Mouse (Mus musculus) gastrocnemius, postnatal 36 days (tissue): ENCODE measurements around the gene Gm26558. TPM values are rescaled to one million over a fixed set of nuclear protein-coding genes. Genes with fewer than 3 reads are reported as not detected.

ENCODE experiments used
- DNase-seq, 2 experiments: peaks; one replicate each; pipeline ENCODE4 v3.0.0; 2022
- intact Hi-C: fragments of 180-260 bp; cut with DNase I; formaldehyde crosslinking; loops from one replicate; pipeline ENCODE4 v1.15.1; 2025
- long read RNA-seq, 2 experiments: library from polyadenylated mRNA; stranded (forward); transcript quantifications; one replicate each; pipeline ENCODE4 v2.0.0; 2021
- total RNA-seq, 2 experiments: library from RNA; stranded (reverse); gene quantifications; 2 replicates each; pipeline ENCODE4 v1.2.3; 2021

Gene Gm26558
- total RNA-seq = under 1 TPM in 1 of 2 experiments, not detected in 1; 0.30 TPM
- long read RNA-seq, experiment 1 = 0 reads
- long read RNA-seq, experiment 2 = 0 reads

DNA sequence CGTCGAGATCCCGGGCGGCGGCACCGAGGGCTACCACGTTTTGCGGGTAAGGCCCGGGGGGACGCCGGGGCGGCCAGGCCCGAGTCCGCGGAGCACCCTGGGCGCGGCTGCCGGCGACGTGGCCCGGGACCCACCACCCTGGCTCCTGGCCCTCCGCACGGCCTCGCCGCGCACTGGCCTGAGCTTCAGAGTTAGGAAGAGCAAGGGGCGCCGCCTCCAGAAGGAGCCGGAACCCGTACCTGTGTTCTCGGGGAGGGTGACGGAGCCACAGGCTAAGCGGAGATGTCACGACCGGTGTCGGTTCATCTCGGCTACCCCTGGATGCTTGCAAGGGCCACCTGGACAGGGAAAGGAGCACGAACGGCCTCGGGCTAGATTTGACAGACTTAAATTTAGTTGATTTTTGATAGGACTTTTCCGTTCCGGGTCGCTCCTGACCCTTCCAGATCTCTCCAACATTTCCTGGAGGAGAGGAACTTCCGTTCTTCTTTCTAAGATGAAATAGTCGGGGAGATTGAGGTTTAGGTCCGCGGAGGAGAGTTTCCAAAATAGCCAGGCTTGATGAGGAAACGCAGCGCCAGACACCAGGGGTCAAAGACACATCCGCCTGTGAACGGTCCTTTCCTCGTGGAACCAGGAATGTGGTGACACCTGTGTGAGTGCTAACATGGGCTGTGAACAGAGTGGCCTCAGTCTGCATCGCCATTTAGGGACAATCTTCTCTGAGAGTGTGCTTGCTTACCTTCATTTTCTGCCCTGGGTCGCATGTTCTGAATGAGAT is at the start of gene Gm26558:
TSS of gene Gm26558 (minus strand) at position 394 of the 781 bp plus-strand sequence.
- DNase-seq = no peak

DNA sequence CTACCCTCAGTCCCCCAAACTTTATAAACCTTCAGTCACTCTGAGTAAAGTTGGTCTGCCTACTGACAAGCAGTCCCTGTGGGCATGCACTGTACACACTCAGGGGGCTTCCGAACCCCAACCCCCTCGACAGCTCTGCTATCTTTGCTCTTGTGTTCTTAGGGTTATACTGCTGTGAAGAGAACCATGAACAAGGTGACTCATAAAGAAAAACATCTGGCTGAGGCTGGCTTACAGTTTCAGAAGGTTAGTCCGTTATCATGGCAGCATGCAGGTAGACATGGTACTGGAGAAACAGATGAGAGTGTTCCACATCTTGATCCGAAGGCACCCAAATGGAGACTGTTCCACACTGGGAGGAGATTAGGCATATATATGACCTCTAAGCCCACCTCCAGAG is 49.0 kb upstream of the Gm26558 start:
- intact Hi-C loops = no loop called here
- DNase-seq = no peak

More for the DNA sequence above, at the start of gene Gm26558:
- intact Hi-C loops = no loop called here

DNA sequence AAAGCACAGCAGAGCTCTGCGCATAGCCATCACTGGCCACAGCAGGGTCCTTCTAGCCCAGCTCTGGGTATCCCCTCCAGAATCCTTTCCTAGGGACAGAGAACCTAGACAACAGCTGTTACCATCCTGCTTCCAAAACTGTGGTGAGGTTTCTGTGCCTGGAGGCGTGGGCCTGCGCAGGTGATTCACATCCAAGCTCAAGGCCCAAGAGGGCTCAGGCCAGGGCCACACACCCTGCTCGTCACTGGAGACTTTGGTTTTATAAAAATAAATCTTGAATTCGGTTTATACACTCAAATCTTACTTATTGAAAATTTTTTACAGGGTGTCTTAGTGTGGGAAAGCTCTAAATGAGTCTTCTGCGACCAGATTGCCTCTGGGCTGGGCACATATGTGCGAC is 48.3 kb upstream of the Gm26558 start:
- intact Hi-C loops = no loop called here
- no peak for DNase-seq

DNA sequence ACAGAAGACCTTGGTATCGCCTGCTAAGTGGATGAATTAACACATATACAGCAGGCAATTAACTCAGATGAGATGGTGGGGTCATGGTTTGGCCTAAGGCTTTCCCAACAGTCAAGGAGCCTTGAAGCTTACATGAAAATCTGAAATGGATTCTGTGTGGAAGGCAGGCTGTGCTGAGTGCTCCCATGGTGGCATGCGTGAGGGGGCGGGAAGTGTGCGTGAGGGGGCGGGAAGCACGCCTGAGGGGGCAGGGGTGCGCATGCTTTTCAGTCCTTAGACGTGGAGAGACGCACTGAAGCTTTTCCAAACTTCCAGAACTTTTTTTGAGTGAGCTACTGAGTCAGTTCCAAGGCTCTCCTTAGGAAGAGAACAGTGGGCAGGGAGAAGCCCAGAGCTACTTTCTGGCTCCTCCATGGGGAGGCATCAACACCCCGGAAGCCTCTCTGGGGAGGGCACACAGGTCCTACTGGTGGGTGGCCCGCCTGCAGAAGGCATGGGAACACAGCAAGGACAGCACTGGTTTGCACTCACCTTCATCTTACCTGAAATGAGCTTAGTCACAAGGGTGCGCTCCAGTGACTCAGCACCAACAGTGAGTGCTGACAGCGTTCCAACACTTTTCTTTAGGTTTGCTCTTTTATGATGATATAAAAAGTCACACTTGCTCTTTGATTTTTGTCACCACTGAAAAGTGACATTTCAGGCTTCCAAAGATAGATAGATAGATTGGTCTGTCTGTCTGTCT is 47.2 kb upstream of the Gm26558 start:
- intact Hi-C loops = loop anchor here (5.0 kb wide), 1 partner anchor 328 kb away; no protein-coding TSS in a partner anchor
- DNase-seq = no peak

DNA sequence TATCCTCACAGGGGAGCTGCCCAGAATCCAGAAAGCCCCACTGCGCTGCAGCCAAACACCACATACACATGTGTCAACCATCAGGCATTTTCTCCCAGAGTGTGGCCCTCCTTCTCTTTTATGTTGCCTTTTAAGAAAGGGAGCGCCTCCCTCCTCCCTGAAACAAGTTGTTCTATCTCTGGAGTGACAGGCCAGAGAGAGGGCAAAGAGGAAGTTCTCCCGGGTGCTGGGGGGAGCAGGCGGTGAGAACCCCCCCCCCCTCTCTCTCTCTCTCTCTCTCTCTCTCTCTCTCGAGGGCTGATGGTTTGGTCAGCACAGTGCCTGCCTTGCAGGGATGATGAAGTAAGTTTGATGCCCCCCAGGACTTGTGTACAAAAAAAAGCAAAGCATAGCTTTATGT is 40.5 kb upstream of the Gm26558 start:
- intact Hi-C loops = loop anchor here (5.0 kb wide), 1 partner anchor 125 kb away; the partner anchor contains the start of gene Tlk1
- DNase-seq = no peak

DNA sequence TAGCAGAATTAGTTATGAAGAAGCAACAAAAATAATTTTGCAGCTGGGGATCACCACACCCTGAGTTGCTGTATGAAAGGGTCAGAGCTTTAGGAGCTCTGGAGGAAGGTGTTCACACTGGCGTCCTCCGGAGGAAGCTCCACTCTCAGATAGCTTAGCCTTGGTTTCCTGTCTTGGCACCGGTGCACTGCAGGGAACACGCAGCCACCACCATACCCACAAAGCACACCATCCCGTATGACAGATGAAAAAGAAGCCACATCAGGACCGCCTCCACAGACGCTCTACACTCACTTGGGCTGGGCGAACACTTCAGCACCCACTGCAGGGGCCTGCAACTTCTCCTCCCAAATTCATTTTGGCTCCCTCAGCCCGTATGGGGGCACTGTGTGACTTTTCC is 39.7 kb upstream of the Gm26558 start:
- intact Hi-C loops = loop anchor here (5.0 kb wide), 1 partner anchor 126 kb away; the partner anchor contains the start of gene Tlk1

DNA sequence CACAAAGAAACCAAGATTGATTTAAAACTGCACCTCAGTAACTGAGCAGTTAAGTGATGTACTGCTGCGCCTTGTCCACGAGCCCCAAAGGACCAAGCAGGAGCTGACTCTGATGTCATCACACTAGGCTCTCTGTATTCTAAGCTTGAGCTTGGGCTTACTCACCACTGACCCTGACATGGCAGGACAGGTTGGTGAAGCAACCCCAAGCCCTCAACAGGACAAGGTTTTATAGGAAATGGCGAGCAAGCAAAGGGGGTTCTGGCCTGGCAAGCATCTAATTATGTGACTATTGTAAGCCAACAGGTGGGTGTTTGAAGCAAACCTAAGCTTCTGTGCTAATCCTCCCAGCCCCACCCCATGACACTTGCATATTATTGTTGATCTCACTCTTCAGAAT is 38.9 kb upstream of the Gm26558 start:
- no peak for DNase-seq
- intact Hi-C loops = loop anchor here (5.0 kb wide), 1 partner anchor 126 kb away; the partner anchor contains the start of gene Tlk1

More for the DNA sequence above, 39.7 kb upstream of the Gm26558 start:
- DNase-seq = no peak

DNA sequence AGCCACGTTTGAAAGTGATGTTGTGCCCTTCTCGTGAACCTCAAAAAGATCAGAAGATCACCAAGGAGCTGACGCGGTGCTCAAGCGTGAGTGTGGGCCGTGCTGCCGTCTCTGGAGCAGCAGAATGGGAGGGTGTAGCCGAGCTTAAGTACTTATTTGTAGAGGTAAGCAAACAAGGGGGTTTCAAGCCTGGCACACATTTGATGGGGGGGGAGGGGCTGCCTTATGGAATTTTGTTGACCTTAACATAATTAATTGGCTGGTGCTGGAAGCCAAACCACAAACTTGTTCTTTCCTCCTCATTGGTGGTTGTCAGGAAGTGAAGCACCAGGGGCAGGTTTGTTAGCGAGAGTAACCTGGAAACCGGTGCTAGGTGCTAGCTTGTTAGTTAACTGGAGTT is 33.8 kb upstream of the Gm26558 start:
- DNase-seq = no peak
- intact Hi-C loops = no loop called here

DNA sequence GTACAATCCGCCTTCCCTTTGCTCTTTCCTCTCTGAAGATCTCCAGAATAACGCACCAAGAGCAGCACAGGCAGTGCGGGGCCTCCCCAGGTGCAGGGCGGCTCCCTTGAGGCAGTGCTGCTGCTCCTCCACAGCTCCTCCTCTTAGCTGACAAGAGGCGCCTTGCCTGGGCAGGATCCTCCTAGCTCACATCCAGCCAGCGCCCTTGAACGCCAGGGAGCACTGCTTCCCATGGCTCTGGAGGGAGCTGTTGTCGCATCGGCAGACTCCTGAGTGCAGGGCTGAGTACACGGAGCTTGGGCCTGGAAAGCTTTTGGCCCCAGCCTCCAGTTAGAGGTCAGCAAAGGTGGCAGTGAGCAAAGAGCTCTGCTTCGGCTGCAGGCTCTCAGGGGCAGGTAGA is 28.3 kb upstream of the Gm26558 start:
- intact Hi-C loops = no loop called here
- DNase-seq = no peak

DNA sequence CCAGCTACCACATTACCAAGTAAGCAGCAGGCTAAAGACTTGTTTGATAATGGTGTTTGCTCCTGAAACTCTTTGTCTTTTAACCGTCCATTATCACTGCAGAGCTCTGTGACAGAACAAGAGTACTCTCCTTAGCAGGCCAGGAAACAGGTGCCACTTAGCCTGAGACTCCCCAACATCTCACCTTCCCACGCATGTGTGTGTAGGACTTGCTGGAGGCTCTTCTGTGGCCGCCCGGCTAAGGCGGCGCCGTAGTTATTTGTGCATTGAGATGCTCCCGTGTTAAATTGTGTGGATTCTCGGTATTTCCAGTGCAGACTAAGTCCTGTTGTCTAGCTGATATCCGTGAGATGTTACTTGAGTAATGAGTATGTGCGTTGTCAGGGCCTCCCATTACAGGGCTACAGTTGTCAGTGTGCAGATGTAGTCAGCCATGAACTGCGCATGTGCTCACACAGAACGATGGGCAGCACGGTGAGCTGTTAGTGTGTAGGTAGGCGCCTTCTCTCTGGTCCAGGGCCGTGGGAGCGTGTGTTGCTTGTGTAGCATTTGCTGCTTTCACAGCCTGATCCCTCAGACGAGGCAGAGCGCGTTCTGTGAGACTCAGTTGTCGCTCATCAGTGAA is 26.7 kb upstream of the Gm26558 start:
- intact Hi-C loops = no loop called here
- no peak for DNase-seq

DNA sequence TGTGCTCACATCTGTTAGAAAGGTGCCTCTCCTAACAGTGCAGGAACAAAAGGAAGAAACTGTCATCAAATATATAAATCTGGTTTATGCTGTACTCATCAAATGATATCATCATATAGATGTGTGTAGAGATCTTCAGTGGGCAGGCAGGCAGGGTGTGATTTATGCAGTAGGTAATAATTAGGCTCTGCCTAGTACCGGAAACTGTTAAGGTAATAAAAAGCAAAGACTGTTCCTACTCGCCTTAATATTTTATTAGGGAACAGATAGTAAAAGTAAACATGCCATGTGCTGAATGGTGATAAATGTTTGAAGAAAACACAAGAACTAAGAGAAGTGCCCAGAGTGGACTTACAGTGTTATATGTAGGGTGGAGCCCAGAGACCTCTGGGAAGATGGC is 20.4 kb upstream of the Gm26558 start:
- intact Hi-C loops = no loop called here

DNA sequence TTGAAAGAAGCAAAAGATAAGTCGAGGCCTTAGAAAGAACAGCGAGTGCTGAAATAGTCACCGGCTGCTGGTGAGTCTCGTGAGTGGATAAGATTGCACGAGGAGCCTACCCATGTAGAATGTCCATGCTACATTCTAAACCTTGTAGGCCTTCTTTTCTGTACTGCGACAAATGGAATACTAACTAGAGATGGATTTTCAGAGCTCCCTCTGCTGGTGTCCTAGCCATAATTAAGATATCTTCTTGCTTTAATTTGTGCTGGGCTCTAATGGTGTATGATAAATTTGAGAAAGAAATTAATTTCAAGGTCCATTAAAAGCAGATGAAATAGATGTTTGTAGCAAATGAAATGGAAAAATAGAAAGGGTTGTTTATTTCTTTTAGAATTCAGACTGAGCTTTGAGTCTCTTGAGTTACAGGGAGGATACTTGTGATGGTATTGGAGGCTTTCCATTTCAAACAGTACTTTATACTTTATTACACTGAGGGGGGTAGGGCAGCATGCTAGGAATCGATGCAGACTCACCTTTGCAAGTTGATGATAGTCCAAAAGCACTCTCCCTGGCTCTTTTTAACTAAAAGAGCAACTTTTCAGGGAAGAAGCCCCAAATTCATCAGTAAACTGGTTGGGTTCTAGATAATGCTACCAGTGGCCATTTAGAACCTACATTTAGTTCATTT is 11.7 kb upstream of the Gm26558 start:
- no peak for DNase-seq
- intact Hi-C loops = no loop called here

More for the DNA sequence above, 20.4 kb upstream of the Gm26558 start:
- no peak for DNase-seq

DNA sequence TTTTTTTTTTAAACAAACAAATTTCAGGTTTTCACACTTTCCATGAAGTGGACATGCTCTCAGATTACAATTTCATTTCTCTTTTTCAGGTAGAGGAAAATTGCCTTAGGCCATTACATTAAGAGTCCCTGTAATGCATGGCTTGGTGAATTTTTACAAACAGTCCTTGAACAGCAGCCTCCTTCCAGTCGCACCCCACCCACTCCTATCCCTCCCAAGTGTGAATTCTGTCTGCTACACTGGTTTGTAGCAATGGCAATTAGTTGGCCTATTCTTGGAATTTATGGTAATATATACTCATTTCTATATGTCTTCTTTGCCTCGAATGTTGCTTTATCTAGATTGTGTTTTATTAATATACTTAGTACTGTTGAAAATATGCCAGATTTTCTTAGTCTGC is 10.6 kb upstream of the Gm26558 start:
- intact Hi-C loops = no loop called here

DNA sequence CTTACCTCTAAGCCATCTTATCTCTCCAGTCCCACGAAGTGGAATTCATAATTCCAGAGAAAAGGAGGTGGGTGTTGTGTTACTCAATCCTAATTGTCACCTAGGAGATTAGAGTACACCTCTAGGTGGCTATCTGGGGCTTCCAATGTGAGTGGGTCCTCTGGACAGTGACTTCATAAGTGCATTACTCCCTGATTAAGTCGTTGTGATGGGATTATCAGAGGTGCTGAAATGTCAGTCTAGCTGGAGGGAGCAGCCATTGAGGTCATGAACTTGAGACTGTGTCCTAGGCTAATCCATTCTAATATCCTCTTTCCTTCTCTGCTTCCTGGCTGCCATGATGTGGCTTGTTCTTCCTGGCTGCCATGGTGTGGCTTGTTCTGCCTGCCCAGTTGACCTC is 8.0 kb upstream of the Gm26558 start:
- DNase-seq = no peak
- intact Hi-C loops = no loop called here

More for the DNA sequence above, 10.6 kb upstream of the Gm26558 start:
- no peak for DNase-seq

DNA sequence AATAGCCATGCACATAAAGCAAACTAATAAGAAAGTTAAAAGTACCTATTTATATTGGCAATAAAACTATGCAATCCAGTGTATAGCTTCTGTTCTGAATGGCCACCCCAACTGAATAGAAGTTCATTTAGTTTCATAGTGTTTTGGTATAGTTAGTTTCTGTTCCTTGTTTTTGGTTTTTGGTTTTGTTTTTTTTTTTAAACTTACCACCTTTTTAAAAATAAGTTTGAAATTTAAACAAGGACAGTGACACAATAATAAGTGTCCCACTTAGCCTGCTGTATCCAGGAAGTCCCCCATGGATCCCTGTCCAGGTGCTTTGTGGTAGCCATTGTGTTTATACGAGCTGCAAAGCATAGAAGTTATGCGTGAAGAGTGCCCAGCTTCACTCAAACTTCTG is 7.3 kb upstream of the Gm26558 start:
- DNase-seq = no peak
- intact Hi-C loops = no loop called here

DNA sequence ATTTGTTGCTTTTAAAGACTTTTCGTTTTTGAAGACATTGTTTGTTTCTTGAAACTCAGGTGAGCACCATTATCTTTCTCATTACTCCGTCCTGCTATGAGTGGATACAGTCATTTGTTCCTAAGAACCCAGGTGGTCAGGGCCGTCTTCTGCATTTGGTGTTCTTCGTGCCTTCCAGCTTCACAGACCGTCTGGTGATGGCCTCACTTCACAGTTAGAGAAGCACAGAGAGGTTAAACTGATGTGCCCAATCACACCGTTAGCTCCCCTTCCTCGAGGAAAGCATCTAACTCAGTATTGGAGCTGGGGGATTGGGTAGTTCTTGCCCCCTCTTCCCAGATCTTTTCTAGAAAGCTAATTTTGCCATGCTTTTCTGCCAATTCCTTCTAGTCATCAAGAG is 5.1 kb upstream of the Gm26558 start:
- no peak for DNase-seq
- intact Hi-C loops = no loop called here

DNA sequence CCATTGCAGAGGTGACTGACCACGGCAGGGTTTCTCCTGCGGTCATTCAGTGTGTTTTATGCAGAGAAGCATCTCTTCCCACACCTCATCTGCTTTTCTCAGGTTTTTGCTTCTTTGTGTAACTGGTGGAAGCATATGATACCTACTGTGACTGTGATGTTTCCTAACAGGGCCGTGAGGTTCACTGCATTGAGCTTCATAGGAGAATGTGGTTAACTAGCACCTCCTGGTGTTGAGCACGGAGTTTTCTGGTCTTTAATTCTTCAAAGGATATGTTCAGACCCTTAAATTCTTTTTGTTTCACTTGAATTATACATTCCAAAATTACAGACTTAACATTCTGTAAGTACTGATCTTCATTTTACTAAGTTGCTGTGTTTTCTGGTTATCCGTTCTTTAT is 1.9 kb upstream of the Gm26558 start:
- intact Hi-C loops = no loop called here
- DNase-seq = no peak

DNA sequence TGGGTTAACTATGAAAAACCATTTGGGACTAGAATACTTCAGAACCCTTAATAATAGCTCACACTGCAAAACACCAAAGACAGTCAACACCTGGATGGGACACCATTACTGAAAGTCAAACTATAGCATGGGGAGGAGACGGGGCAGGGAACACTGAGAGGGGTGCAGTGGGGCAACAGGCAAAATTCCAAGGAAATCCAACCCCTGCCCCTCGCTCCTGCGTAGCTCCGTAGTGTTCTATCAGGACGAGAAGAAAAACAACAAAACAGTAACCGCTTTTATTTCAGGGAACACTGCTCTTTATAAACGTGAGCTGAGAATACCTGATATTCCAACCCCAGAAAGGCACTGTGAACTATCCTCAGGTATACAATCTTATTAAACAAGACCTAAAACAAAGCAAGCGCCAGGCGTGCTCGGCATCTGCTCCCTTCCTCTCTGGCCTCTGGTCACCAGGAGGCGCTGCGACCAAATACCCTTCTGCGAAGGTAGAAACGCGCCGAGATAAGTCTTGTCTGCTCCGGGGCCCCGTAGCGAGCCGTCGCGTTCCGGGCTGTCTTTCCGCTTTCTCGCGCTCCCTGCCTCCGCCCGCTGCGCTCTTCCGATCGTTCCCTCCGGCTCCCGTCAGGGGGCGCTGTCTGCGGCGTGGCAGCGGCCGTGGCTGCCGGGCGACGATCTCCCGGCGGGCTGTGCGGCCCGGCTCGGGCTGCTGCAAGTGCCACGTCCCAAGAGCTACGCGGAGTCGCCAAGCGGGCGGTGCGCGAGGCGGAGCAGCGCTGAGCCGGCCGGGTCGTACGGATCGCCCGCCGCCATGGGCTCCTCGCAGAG is 807 bp downstream of the Gm26558 start, which contains the start of gene Gorasp2:
TSS of gene Gorasp2 (plus strand) at position 690 of the 828 bp plus-strand sequence.
- intact Hi-C loops = no loop called here
- DNase-seq = peak; percentile 90 to 94

DNA sequence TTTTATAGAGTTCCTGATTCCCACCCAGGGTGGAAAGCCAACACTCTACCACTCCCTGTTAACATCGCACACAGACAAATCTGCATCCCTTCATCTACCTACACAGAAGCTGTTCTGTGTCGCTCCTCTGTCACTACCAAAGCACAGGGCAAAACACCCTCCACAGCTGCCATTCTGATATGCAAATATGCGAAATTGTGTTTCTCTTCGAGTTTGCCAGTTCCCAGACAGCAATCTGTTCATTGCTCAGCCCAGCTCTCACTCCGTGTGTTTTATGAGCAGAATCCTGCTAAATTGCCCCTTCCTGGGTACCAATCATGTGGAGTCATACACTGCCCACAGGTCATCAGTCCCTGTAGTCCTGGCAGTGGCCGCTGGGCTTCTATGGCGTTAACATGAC is 4.8 kb downstream of the Gm26558 start:
- no peak for DNase-seq
- intact Hi-C loops = no loop called here

DNA sequence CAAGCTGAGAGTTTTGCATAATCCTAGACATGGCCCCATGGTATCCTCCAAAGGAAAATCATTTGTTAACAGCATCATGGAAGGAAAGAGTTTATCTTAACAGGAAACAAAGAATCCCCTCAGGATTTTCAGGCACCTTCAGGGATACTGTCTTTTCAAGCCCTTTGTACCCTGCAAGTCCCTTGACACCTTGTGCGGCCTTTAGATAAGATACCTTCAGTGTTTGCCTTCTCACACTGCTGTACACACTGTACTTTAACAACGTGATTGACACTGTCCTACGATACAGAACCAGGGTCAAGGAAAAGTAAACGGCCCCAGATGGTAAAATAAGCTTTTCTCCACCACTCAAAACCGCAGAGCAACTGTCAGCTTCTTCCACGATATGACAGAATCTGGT is 10.1 kb downstream of the Gm26558 start:
- intact Hi-C loops = no loop called here
- no peak for DNase-seq
